Mouse (Mus musculus): Measurements from ENCODE around the gene Mei4.

Gene Mei4

GRCm38 (mm10) chr9:82160143-82160542 lies 296.7 kb downstream of the Mei4 start:
- DNase-seq (ENCODE audit: inconsistent ontology term), result no peak

- DNase-seq (ENCODE audit: inconsistent ontology term), result no peak
Observed at GRCm38 (mm10) chr9:82162415-82162814, 298.9 kb downstream of the Mei4 start.

GRCm38 (mm10) chr9:82217976-82218375 lies 354.5 kb downstream of the Mei4 start:
- no peak for DNase-seq (ENCODE audit: inconsistent ontology term)

- no peak for DNase-seq (ENCODE audit: inconsistent ontology term)
Observed at GRCm38 (mm10) chr9:82247695-82248445, 384.4 kb downstream of the Mei4 start.
